Mouse (Mus musculus) heart, adult 11 months (tissue): ENCODE measurements at regions not wholly inside any gene's neighbourhood (a gene's known extent, or its start where the extent isn't known, plus 50 kb on each side); places are given as distances from the start of the nearest gene placed in this dataset.

Source experiments
- DNase-seq: peaks from one replicate; pipeline ENCODE4 v3.0.0; 2022

DNA sequence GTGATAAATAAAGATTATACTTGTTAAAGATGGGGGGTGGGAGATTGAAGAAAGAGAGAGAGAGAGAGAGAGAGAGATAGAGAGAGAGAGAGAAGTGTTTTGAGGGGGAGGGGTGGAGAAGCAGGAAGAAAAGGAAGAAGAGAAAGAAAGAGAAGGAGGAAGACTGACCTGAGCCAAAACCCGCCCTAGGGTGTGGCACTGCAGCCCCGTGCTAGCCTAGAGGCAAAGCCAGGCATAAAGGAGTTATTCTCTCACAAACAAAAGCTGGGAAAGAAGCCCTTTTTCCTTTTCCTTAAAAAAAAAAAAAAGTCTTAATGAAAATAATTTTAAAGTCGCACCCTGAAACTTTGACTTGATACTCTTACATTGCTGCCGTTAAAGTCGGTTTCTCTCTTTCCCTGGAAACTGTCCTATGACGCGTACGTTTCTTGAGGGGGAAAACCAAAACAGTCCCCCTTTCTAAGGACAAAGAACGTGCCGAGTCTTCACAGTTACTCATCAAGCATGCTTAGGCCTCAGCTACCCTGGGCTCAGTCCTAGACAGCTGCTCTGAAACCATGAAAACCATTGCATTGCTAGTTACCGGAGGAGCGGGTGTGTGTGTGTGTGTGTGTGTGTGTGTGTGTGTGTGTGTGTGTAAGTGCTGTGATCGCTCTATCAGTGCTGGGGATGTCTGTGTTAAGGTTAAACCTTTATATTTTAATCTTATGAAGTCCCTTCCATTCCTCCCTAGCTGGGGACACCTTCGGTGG, 53.6 kb upstream of the Klf3 start:
- peak; percentile 44 for DNase-seq

DNA sequence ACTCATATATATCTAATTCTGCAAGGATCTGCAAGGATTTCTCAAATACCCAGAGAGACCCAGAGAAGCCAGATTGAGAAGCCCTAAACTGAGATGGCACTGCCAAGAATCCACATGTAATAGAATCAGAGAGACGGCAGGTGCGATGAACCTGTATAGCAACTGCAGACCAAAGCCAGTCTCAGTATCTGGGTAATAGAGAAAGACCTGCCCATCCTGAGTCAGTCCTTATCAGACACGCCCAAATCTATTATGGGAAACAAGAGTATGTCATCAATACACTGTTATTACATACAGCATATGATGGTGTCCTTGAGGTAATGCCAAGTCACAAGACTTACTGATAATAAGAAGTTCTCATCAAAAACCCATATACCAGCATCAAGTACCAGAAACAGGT, 52.8 kb upstream of the Klf3 start:
- peak; percentile 78 for DNase-seq

DNA sequence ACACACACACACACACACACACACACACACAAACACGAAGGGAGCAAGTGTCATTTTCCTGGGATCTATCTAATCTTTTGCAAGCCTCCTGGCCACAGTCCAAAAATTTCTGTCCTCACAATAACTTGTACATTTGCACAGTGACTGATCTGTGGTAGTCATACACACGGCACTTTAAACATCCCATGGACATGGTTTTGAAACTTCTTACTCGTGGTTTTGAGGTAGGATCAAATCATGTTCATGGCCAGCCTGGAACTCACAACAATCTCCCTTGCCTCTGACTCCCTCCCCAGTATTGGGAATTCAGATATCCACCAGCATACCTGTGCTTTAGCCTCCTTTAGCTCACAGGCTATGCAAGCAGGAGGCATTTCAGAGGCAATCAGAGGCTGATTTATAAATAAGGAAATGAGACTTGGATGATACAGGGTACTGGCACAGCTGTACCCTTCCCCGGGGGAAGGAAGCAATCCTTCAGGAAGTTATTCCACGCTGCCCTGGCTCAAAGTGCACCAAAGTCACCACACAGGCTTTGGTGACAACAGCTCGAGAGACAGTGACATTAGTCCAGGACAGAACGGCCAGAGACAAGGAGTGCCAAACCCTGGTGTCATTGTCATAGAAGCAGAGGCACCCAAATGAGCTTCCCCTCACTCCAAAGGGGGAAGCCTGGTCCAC, 52.1 kb upstream of the Klf3 start:
- DNase-seq, result peak; percentile 71

DNA sequence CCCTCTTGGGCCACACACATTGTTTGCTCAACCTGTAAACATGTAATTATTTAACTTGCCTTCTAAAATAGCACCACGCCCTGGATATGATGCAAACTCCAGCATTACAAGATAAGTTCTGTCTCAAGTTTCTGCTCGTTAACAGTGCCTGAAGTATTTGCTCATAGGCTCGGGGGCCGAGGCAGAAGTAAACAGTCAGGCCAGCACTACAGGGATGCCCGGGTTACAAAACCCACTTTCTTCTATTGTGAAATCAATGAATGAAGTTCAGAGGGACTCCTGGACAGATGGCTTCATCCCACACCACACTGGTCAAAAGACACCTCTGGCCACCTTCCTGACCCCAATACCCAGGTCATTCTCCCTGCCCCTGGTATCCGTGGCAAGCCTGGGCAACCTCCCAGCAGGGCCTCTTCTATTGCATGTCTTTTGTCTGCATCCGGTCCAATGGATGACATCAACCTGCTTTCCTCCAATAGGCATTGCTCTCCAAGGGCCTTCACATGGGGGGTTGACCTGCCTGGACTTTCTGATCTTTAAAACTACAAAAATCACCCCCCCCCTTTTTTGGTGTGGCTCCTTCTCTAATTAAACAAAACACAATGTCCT, 49.9 kb upstream of the Klf3 start:
- peak; percentile 66 for DNase-seq
